Comparison of ENCODE assay signal across 9 mouse cellular contexts in genomic region chr5:140263754-140264749, GRCm38 (mm10). TPM values are rescaled to one million over a fixed set of nuclear protein-coding genes. Genes with fewer than 3 reads are reported as not detected.
DNase-seq lines count a peak whose midpoint lies in the region; ATAC-seq lines count a peak whose summit lies in the region.
"Had no signal": no experiment of that assay in that cellular context is flagged by ENCODE, and none has a peak within 500 bp of the region (broad histone marks: within the 10 kb centered on the region; RNA-seq: fewer than 3 reads in every experiment).

No protein-coding gene starts in this region.

- H3K9ac ChIP-seq in heart, embryonic 16.5 days (ENCODE audit: low read length) = 0 out of 2 replicates have a peak overlapping the region, but pooled peaks have one; percentile 17
- peak overlapping the region; percentile 34 for H3K9ac ChIP-seq in midbrain, embryonic 14.5 days (replicated peaks; ENCODE audit: low read length)
- H3K9ac ChIP-seq: stomach, embryonic 15.5 days had no signal

- intact Hi-C loops in left cerebral cortex, postnatal 36 days (cut with DNase I) = no loop called here

- peak; percentile 30 to 33 for DNase-seq in frontal cortex, postnatal 10 days (ENCODE audit: low spot score in 2 of 2)
- DNase-seq in frontal cortex, postnatal 14 days (ENCODE audit: low spot score in 2 of 2) = no peak
- DNase-seq in embryo, embryonic 11 days = peak; percentile 56
- peak; percentile 77 for DNase-seq in midbrain, embryonic 14.5 days
- DNase-seq in lung, postnatal 25 days (ENCODE audit: low spot score) = no peak
- no peak for DNase-seq in left cerebral cortex, adult 18-20 months (ENCODE audit: low spot score in 2 of 2)
- no peak for DNase-seq in left cerebral cortex, postnatal 36 days (ENCODE audit: low spot score in 2 of 2)

- H3K27ac ChIP-seq in heart, embryonic 16.5 days (ENCODE audit: low read length) = peak overlapping the region; percentile 68
- H3K27ac ChIP-seq in midbrain, embryonic 14.5 days (replicated peaks; ENCODE audit: low read depth, low read length) = peak overlapping the region; percentile 78
- H3K27ac ChIP-seq: stomach, embryonic 15.5 days had no signal

- H3K4me1 ChIP-seq in heart, embryonic 16.5 days (ENCODE audit: control insufficient read depth, insufficient read depth, low read length) = peaks cover 21% of the 10 kb centered on the region
- H3K4me1 ChIP-seq in midbrain, embryonic 14.5 days (ENCODE audit: control insufficient read depth, insufficient read depth, low read length) = peaks cover 22% of the 10 kb centered on the region
- H3K4me1 ChIP-seq: stomach, embryonic 15.5 days had no signal

- ATAC-seq in heart, embryonic 16.5 days (replicated peaks; ENCODE audit: extremely low read depth, insufficient read depth, low FRiP score) = peak; percentile 61
- ATAC-seq in midbrain, embryonic 14.5 days (ENCODE audit: low FRiP score, low TSS enrichment) = peak; percentile 58; the same call in 1 of the 2 replicates

- peaks cover 16% of the 10 kb centered on the region for H3K27me3 ChIP-seq in heart, embryonic 16.5 days (ENCODE audit: control insufficient read depth, insufficient read depth, low read length)
- no peaks in the 10 kb centered on the region for H3K27me3 ChIP-seq in midbrain, embryonic 14.5 days (ENCODE audit: control insufficient read depth, insufficient read depth, low read length)
- H3K27me3 ChIP-seq: stomach, embryonic 15.5 days had no signal

- WGBS in heart, embryonic 16.5 days = 43% methylated on average over 30 of the region's 30 CpGs
- WGBS in midbrain, embryonic 14.5 days = 9% methylated on average over 30 of the region's 30 CpGs

- 0 out of 2 replicates have a peak, but pooled peaks cover 3% of the 10 kb centered on the region for H3K36me3 ChIP-seq in heart, embryonic 16.5 days (ENCODE audit: control insufficient read depth, insufficient read depth)
- peaks cover 11% of the 10 kb centered on the region for H3K36me3 ChIP-seq in midbrain, embryonic 14.5 days (ENCODE audit: control insufficient read depth, insufficient read depth, low read length)
- H3K36me3 ChIP-seq: stomach, embryonic 15.5 days had no signal

- H3K4me3 ChIP-seq in heart, embryonic 16.5 days (ENCODE audit: low read length) = 0 out of 2 replicates have a peak overlapping the region, but pooled peaks have one; percentile 12
- H3K4me3 ChIP-seq in midbrain, embryonic 14.5 days (replicated peaks; ENCODE audit: low read depth, low read length) = no peak overlapping the region
- H3K4me3 ChIP-seq: stomach, embryonic 15.5 days had no signal

- peak overlapping the region; percentile 45 for H3K4me2 ChIP-seq in heart, embryonic 16.5 days (ENCODE audit: low read depth, low read length)
- H3K4me2 ChIP-seq in midbrain, embryonic 14.5 days (ENCODE audit: low read length) = peak overlapping the region; percentile 33
- H3K4me2 ChIP-seq: stomach, embryonic 15.5 days had no signal

- H3K9me3 ChIP-seq in heart, embryonic 16.5 days (replicated peaks; ENCODE audit: control insufficient read depth, low read length) = no peaks in the 10 kb centered on the region
- no peaks in the 10 kb centered on the region for H3K9me3 ChIP-seq in midbrain, embryonic 14.5 days (ENCODE audit: control insufficient read depth, low read length)
- H3K9me3 ChIP-seq: stomach, embryonic 15.5 days had no signal

RNA-seq across cellular contexts. Expression of gene Mad1l1, which starts 57.3 kb away (rescaled TPM):
- 26.5 and 27.8 TPM in 2 replicates for polyA plus RNA-seq in heart, embryonic 16.5 days (2015; fragmentation: Nextera tagmentation; extraction: Ambion mirVana)
- polyA plus RNA-seq in midbrain, embryonic 14.5 days (2014; fragmentation: Nextera tagmentation; extraction: Ambion mirVana) = 29.8 and 30.3 TPM in 2 replicates
- 10 to 100 TPM; 14.3 to 19.3 TPM for total RNA-seq in left cerebral cortex, adult 18-20 months (2021)
- 10 to 100 TPM; 16.7 to 19.5 TPM for total RNA-seq in left cerebral cortex, postnatal 36 days (2021)

RNA-seq across cellular contexts. Expression of gene Nudt1, which starts 57.4 kb away (rescaled TPM):
- polyA plus RNA-seq in heart, embryonic 16.5 days (2015; fragmentation: Nextera tagmentation; extraction: Ambion mirVana) = 27.4 and 28.5 TPM in 2 replicates
- 16.5 and 18.8 TPM in 2 replicates for polyA plus RNA-seq in midbrain, embryonic 14.5 days (2014; fragmentation: Nextera tagmentation; extraction: Ambion mirVana)
- total RNA-seq in left cerebral cortex, adult 18-20 months (2021) = 1 to 10 TPM; 6.5 to 7.8 TPM
- total RNA-seq in left cerebral cortex, postnatal 36 days (2021) = 1 to 10 TPM; 6.2 to 7.6 TPM

Comparison
In these comparisons a context has a peak if more than half of its experiments do, and no peak if none do; other contexts are left out.
1. DNase-seq: peak in frontal cortex, postnatal 10 days (2 of 2), embryo, embryonic 11 days (single experiment) and midbrain, embryonic 14.5 days (single experiment); none in frontal cortex, postnatal 14 days (0 of 2), lung, postnatal 25 days (single experiment), left cerebral cortex, adult 18-20 months (0 of 2) and left cerebral cortex, postnatal 36 days (0 of 2).